Mouse (Mus musculus): ENCODE data around the gene Dock8. TPM values are rescaled to one million over a fixed set of nuclear protein-coding genes. Genes with fewer than 3 reads are reported as not detected.

Gene Dock8
- polyA plus RNA-seq, 1 experiment, result 0.09 TPM

DNA sequence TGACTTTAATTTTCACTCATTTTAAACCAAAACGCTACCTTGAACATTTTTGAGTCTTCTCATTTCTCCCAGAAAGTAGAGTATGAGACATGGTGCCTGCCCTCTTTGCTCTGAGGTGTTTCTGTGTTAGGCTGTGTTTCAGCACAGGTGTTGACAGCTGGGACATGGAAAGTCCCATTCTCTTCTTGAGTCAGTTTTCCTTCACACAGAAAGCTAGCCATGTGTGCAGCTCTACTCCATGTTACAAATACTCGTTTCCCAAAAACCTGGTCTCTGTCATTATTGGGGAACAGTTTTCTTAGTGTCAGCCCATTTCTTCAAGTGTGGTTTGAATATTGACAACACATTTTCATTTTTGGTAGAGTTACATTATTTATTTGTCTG lies 63.5 kb downstream of the Dock8 start:
- Histone ChIP-seq H3K36me3 (ENCODE audit: control insufficient read depth) (no peaks in the 10 kb centered on the region), H3K9me3 (ENCODE audit: control insufficient read depth, low read length) (no peaks in the 10 kb centered on the region), H3K4me1 (ENCODE audit: control insufficient read depth) (peaks cover 2% of the 10 kb centered on the region; the same call in 1 of the 2 replicates), H3K4me3 (replicated peaks) (no peak overlapping the region), H3K27me3 (ENCODE audit: control insufficient read depth) (no peaks in the 10 kb centered on the region)
- TF ChIP-seq GATA1 (IDR thresholded peaks at IDR 0.05; ENCODE audit: low read length), result no peak
- no peak for TF ChIP-seq TAL1 (IDR thresholded peaks at IDR 0.05; ENCODE audit: low read length)

DNA sequence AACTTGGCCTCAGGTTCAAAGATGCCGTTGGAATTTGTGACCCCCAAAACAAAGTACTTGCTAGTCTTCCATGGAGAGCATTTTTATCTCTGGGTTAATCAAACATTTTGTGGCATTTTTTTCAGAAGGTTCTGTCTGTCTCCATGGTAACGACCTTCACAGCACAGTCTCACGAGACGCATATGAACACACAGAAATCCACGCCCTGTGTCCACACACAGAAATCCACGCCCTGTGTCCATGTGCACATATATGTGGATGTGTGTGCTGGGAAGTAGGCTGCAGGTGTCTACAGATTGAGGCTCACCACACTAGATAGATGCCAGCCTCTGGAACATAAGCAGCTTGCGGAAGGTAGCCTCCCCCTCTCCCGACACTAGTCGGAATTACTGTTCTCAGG lies 66.9 kb downstream of the Dock8 start:
- no peak for TF ChIP-seq GATA1 (IDR thresholded peaks at IDR 0.05; ENCODE audit: low read length)
- TF ChIP-seq TAL1 (IDR thresholded peaks at IDR 0.05; ENCODE audit: low read length), result no peak
- no peaks in the 10 kb centered on the region for H3K9me3 ChIP-seq (ENCODE audit: control insufficient read depth, low read length)
- peaks cover 6% of the 10 kb centered on the region for H3K4me1 ChIP-seq (ENCODE audit: control insufficient read depth)
- no peaks in the 10 kb centered on the region for H3K27me3 ChIP-seq (ENCODE audit: control insufficient read depth)
- no peaks in the 10 kb centered on the region for H3K36me3 ChIP-seq (ENCODE audit: control insufficient read depth)
- H3K4me3 ChIP-seq (replicated peaks), result no peak overlapping the region

DNA sequence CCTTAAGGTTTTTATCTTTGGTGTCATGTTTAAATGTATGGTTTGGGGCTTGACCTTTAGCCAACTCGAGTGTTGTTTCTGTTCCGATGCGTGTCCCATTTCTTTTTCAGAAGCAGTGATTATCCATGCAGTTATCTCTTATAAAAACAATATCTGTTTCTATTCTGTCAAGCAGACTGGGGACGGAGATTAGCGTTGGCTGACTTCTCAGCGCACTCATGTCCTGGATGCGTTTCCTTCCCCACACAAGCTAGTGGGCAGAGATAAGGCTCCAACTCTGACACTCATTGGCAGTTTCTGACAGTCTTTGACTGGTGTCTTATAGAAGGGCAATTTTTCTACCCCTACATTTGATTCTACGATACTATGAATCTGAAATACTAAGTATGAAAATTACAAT lies 69.2 kb downstream of the Dock8 start:
- no peaks in the 10 kb centered on the region for H3K36me3 ChIP-seq (ENCODE audit: control insufficient read depth)
- peaks cover 6% of the 10 kb centered on the region for H3K4me1 ChIP-seq (ENCODE audit: control insufficient read depth)
- no peak for TF ChIP-seq TAL1 (IDR thresholded peaks at IDR 0.05; ENCODE audit: low read length)
- TF ChIP-seq GATA1 (IDR thresholded peaks at IDR 0.05; ENCODE audit: low read length), result no peak
- no peaks in the 10 kb centered on the region for H3K9me3 ChIP-seq (ENCODE audit: control insufficient read depth, low read length)
- H3K27me3 ChIP-seq (ENCODE audit: control insufficient read depth), result no peaks in the 10 kb centered on the region
- no peak overlapping the region for H3K4me3 ChIP-seq (replicated peaks)

DNA sequence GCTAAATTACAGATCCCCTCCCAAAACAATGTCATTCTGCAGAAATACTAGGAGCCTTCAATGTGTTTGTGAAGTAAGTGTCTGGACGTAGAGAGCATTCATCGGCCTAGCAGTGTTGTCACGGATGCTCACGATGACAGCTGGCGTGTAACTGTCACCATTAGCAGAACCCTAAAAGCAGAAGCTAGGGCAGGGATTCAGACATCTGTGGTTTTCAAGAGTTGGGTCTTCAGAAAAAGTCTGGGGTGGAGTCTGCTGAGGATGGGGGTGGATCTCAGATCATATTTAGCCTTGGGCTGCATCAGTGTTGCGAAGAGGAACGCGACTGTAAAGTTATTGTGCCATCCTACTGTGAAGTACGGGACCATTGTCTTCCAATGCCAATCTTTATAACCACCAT lies 73.2 kb downstream of the Dock8 start:
- TF ChIP-seq GATA1 (IDR thresholded peaks at IDR 0.05; ENCODE audit: low read length) (no peak), TAL1 (IDR thresholded peaks at IDR 0.05; ENCODE audit: low read length) (no peak)
- Histone ChIP-seq H3K4me3 (replicated peaks) (no peak overlapping the region), H3K4me1 (ENCODE audit: control insufficient read depth) (peaks cover 4% of the 10 kb centered on the region), H3K9me3 (ENCODE audit: control insufficient read depth, low read length) (no peaks in the 10 kb centered on the region), H3K27me3 (ENCODE audit: control insufficient read depth) (no peaks in the 10 kb centered on the region), H3K36me3 (ENCODE audit: control insufficient read depth) (no peaks in the 10 kb centered on the region)

DNA sequence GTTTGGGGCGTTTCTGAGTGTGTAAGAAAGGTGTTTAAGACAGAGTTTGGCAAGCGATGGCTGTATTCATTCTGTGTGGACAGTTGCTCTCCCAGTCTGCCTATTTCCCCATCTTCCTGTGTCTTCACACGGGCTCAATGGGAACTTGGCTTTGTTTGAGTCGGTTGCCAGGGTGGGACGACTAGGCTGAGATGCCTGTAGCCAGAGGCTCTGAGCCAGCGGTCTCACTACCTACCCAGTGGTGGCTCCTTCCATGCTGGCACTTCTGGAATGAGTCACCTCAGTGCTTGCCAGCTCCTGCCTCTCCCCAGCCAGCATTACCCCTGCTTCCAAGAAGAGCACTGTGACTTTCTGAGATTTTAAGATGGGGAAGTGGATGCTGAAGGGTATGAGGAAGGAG lies 75.4 kb downstream of the Dock8 start:
- Histone ChIP-seq H3K4me1 (ENCODE audit: control insufficient read depth) (no peaks in the 10 kb centered on the region), H3K36me3 (ENCODE audit: control insufficient read depth) (no peaks in the 10 kb centered on the region), H3K9me3 (ENCODE audit: control insufficient read depth, low read length) (no peaks in the 10 kb centered on the region), H3K27me3 (ENCODE audit: control insufficient read depth) (no peaks in the 10 kb centered on the region), H3K4me3 (replicated peaks) (no peak overlapping the region)
- TF ChIP-seq GATA1 (IDR thresholded peaks at IDR 0.05; ENCODE audit: low read length), result no peak
- TF ChIP-seq TAL1 (IDR thresholded peaks at IDR 0.05; ENCODE audit: low read length), result no peak

DNA sequence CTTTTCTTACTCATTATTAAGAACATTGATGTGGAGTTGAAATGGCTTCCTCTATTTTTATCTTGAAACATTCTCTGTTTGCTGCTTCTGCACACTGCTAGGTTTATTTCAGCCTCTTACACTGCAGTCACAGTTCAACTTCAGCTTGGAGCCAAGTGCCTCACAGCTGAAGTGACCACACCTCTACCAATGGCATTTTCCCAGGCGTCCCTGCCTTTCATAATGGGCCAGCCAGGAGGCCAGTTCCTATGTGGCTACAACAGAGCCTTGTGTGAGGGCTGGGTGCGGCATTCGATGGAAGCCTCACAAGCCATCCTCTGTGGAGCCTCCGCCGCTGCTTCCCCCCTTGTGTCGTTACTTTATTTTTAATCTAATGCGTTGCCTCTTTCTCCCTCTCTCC lies 78.3 kb downstream of the Dock8 start:
- no peak overlapping the region for H3K4me3 ChIP-seq (replicated peaks)
- H3K4me1 ChIP-seq (ENCODE audit: control insufficient read depth), result no peaks in the 10 kb centered on the region
- H3K27me3 ChIP-seq (ENCODE audit: control insufficient read depth), result no peaks in the 10 kb centered on the region
- no peak for TF ChIP-seq TAL1 (IDR thresholded peaks at IDR 0.05; ENCODE audit: low read length)
- TF ChIP-seq GATA1 (IDR thresholded peaks at IDR 0.05; ENCODE audit: low read length), result no peak
- H3K9me3 ChIP-seq (ENCODE audit: control insufficient read depth, low read length), result no peaks in the 10 kb centered on the region
- no peaks in the 10 kb centered on the region for H3K36me3 ChIP-seq (ENCODE audit: control insufficient read depth)

DNA sequence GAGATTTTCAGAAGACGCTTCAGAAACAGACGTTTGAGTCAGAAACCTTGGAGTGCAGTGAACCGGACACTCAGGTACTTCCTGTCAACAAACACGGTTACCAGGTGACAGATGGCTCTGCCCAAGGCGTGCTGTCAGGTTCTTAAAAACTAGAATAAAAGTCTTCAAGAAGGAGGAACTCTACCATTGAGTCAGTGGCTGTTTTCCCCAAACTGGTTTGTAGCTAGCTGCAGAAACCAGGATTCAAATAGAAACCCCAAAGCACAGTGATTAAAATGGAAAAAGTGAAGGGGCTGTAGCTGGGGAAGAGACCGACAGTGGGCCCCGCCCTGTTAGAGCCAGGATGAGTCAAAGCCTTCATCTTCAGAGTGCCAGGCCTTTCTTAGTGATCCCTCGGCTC lies 78.8 kb downstream of the Dock8 start:
- no peaks in the 10 kb centered on the region for H3K27me3 ChIP-seq (ENCODE audit: control insufficient read depth)
- H3K9me3 ChIP-seq (ENCODE audit: control insufficient read depth, low read length), result no peaks in the 10 kb centered on the region
- no peak overlapping the region for H3K4me3 ChIP-seq (replicated peaks)
- no peak for TF ChIP-seq GATA1 (IDR thresholded peaks at IDR 0.05; ENCODE audit: low read length)
- no peak for TF ChIP-seq TAL1 (IDR thresholded peaks at IDR 0.05; ENCODE audit: low read length)
- no peaks in the 10 kb centered on the region for H3K4me1 ChIP-seq (ENCODE audit: control insufficient read depth)
- no peaks in the 10 kb centered on the region for H3K36me3 ChIP-seq (ENCODE audit: control insufficient read depth)

DNA sequence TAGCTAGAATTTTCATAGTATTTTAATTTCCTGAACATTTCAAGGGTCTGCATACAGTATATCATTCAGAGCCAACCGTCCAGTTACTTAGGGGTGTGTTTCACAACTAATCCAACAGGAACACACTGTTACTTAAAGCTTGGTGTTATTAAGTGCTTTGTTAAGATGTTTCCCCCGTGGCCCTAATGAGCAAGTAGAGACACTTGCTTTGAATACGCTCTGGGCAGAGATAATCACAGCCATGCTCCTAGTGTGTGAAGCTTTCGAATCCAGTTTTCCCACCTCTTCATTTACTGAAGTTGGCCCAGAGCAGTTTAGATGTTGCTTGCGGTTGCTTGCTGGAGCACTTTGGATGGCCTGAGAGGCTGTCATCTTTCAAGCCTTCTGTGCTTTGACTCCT lies 80.8 kb downstream of the Dock8 start:
- Histone ChIP-seq H3K36me3 (ENCODE audit: control insufficient read depth) (no peaks in the 10 kb centered on the region), H3K4me3 (replicated peaks) (no peak overlapping the region), H3K4me1 (ENCODE audit: control insufficient read depth) (no peaks in the 10 kb centered on the region), H3K27me3 (ENCODE audit: control insufficient read depth) (no peaks in the 10 kb centered on the region), H3K9me3 (ENCODE audit: control insufficient read depth, low read length) (no peaks in the 10 kb centered on the region)
- TF ChIP-seq GATA1 (IDR thresholded peaks at IDR 0.05; ENCODE audit: low read length), result no peak
- TF ChIP-seq TAL1 (IDR thresholded peaks at IDR 0.05; ENCODE audit: low read length), result no peak

DNA sequence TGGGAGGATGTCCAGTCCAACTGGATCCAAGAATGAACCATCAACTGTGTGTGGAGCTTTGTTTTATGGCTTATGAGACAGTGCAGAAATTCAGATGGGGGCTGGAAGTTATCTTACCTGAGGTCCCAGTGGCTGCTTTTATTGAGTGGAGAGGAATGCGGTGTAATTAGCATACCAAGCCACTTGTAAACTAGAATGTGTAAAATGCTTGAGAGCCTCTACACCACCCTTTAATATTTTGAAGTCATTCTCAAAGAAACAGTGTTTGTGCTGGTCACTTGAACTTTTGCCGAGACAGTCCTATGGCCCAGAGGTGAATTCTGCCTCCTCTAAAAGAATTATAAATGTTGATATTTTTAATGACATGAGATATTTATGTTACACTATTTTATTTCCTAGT lies 83.5 kb downstream of the Dock8 start:
- TF ChIP-seq TAL1 (IDR thresholded peaks at IDR 0.05; ENCODE audit: low read length) (no peak), GATA1 (IDR thresholded peaks at IDR 0.05; ENCODE audit: low read length) (no peak)
- Histone ChIP-seq H3K4me3 (replicated peaks) (no peak overlapping the region), H3K9me3 (ENCODE audit: control insufficient read depth, low read length) (no peaks in the 10 kb centered on the region), H3K27me3 (ENCODE audit: control insufficient read depth) (no peaks in the 10 kb centered on the region), H3K36me3 (ENCODE audit: control insufficient read depth) (no peaks in the 10 kb centered on the region), H3K4me1 (ENCODE audit: control insufficient read depth) (no peaks in the 10 kb centered on the region)

DNA sequence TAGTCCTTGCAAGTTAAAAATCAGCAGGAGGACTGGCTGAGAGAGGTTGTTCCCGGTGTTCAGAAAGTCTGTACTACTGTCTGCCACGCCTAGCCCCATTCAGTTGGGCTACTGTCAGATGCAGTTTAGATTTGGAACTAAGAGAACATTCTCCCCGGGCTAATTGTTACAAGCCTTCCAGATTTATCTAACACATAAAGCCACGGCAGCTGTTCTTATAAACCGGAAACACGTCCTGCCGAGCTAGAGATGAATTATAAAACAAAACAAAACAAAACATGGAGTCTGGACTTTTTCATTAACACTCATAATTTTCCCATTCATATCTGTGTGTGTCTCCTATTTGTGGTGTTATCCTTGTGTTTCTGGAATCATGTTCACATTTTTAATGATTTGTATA lies 87.8 kb downstream of the Dock8 start:
- Histone ChIP-seq H3K27me3 (ENCODE audit: control insufficient read depth) (no peaks in the 10 kb centered on the region), H3K4me1 (ENCODE audit: control insufficient read depth) (no peaks in the 10 kb centered on the region), H3K9me3 (ENCODE audit: control insufficient read depth, low read length) (no peaks in the 10 kb centered on the region), H3K36me3 (ENCODE audit: control insufficient read depth) (no peaks in the 10 kb centered on the region), H3K4me3 (replicated peaks) (no peak overlapping the region)
- TF ChIP-seq GATA1 (IDR thresholded peaks at IDR 0.05; ENCODE audit: low read length), result no peak
- no peak for TF ChIP-seq TAL1 (IDR thresholded peaks at IDR 0.05; ENCODE audit: low read length)

All from erythroblast, embryonic 14.5 days (primary cell).